Mouse (Mus musculus): ENCODE results near the gene Spred3. TPM values are rescaled to one million over a fixed set of nuclear protein-coding genes. Genes with fewer than 3 reads are reported as not detected.

Gene Spred3
- polyA plus RNA-seq, 1 experiment from 2014 or later: 3.0 TPM

- DNase-seq (ENCODE audit: low spot score) (peak; percentile 70), ATAC-seq (ENCODE audit: low read depth) (peak; percentile 66; the same call in 1 of the 2 replicates)
- no peak overlapping the region for H3K4me2 ChIP-seq (ENCODE audit: low read depth, low read length)
- H3K27me3 ChIP-seq (replicated peaks; ENCODE audit: control insufficient read depth, insufficient read depth, low read length): 0 out of 2 replicates have a peak, but pooled peaks cover 7% of the 10 kb centered on the region
- peaks cover 3% of the 10 kb centered on the region; the same call in 1 of the 2 replicates for H3K4me1 ChIP-seq (ENCODE audit: control insufficient read depth, insufficient read depth, low read length)
- H3K27ac ChIP-seq (replicated peaks; ENCODE audit: low read depth, low read length): no peak overlapping the region
- WGBS: 20% methylated on average over 9 of the region's 9 CpGs
- no peak overlapping the region for H3K4me3 ChIP-seq (ENCODE audit: low read depth, low read length)
- H3K36me3 ChIP-seq (ENCODE audit: control insufficient read depth, insufficient read depth, low read length): no peaks in the 10 kb centered on the region
- no peak overlapping the region for H3K9ac ChIP-seq (ENCODE audit: low read depth, low read length)
- no peaks in the 10 kb centered on the region for H3K9me3 ChIP-seq (ENCODE audit: control insufficient read depth, low read length)
Observed at GRCm38 (mm10) chr7:29162750-29163525, 7.3 kb downstream of the Spred3 start.

- WGBS: 79% methylated on average over 5 of the region's 5 CpGs
- no peak overlapping the region for H3K4me2 ChIP-seq (ENCODE audit: low read depth, low read length)
- no peak for ATAC-seq (ENCODE audit: low read depth)
Observed at GRCm38 (mm10) chr7:29162294-29162693, 7.9 kb downstream of the Spred3 start.

GRCm38 (mm10) chr7:29158264-29158663, 11.9 kb downstream of the Spred3 start:
- Histone ChIP-seq H3K4me2 (ENCODE audit: low read depth, low read length) (no peak overlapping the region), H3K4me1 (ENCODE audit: control insufficient read depth, insufficient read depth, low read length) (0 out of 2 replicates have a peak, but pooled peaks cover 2% of the 10 kb centered on the region), H3K9me3 (ENCODE audit: control insufficient read depth, low read length) (no peaks in the 10 kb centered on the region), H3K27me3 (replicated peaks; ENCODE audit: control insufficient read depth, insufficient read depth, low read length) (0 out of 2 replicates have a peak, but pooled peaks cover 7% of the 10 kb centered on the region), H3K27ac (replicated peaks; ENCODE audit: low read depth, low read length) (no peak overlapping the region), H3K36me3 (ENCODE audit: control insufficient read depth, insufficient read depth, low read length) (no peaks in the 10 kb centered on the region), H3K4me3 (ENCODE audit: low read depth, low read length) (no peak overlapping the region), H3K9ac (ENCODE audit: low read depth, low read length) (no peak overlapping the region)
- ATAC-seq (ENCODE audit: low read depth): no peak
- no peak for DNase-seq (ENCODE audit: low spot score)
- WGBS: 3% methylated on average over 5 of the region's 5 CpGs

More at GRCm38 (mm10) chr7:29162294-29162693, 7.9 kb downstream of the Spred3 start:
- no peaks in the 10 kb centered on the region for H3K9me3 ChIP-seq (ENCODE audit: control insufficient read depth, low read length)
- H3K9ac ChIP-seq (ENCODE audit: low read depth, low read length): no peak overlapping the region
- H3K27ac ChIP-seq (replicated peaks; ENCODE audit: low read depth, low read length): no peak overlapping the region
- no peak overlapping the region for H3K4me3 ChIP-seq (ENCODE audit: low read depth, low read length)
- no peaks in the 10 kb centered on the region for H3K4me1 ChIP-seq (ENCODE audit: control insufficient read depth, insufficient read depth, low read length)
- H3K27me3 ChIP-seq (replicated peaks; ENCODE audit: control insufficient read depth, insufficient read depth, low read length): 0 out of 2 replicates have a peak, but pooled peaks cover 7% of the 10 kb centered on the region
- no peaks in the 10 kb centered on the region for H3K36me3 ChIP-seq (ENCODE audit: control insufficient read depth, insufficient read depth, low read length)
- DNase-seq (ENCODE audit: low spot score): no peak

- H3K4me3 ChIP-seq (ENCODE audit: low read depth, low read length): peak within 1 kb of the TSS; percentile 79
- H3K9me3 ChIP-seq (ENCODE audit: control insufficient read depth, low read length): no peaks in the 10 kb centered on the region
- WGBS: 7% methylated on average over 28 of the region's 68 CpGs
- H3K4me1 ChIP-seq (ENCODE audit: control insufficient read depth, insufficient read depth, low read length): 0 out of 2 replicates have a peak, but pooled peaks cover 2% of the 10 kb centered on the region
- H3K27me3 ChIP-seq (replicated peaks; ENCODE audit: control insufficient read depth, insufficient read depth, low read length): 0 out of 2 replicates have a peak, but pooled peaks cover 7% of the 10 kb centered on the region
- H3K36me3 ChIP-seq (ENCODE audit: control insufficient read depth, insufficient read depth, low read length): no peaks in the 10 kb centered on the region
- ATAC-seq (ENCODE audit: low read depth) (peak; percentile 89), DNase-seq (ENCODE audit: low spot score) (peak; percentile 92)
- peak within 1 kb of the TSS; percentile 82 for H3K27ac ChIP-seq (replicated peaks; ENCODE audit: low read depth, low read length)
- peak within 1 kb of the TSS; percentile 97 for H3K4me2 ChIP-seq (ENCODE audit: low read depth, low read length)
- peak within 1 kb of the TSS; percentile 77 for H3K9ac ChIP-seq (ENCODE audit: low read depth, low read length)
Observed at GRCm38 (mm10) chr7:29155838-29156782, 14.1 kb downstream of the Spred3 start, which contains the start of gene Fam98c. TSS of gene Fam98c (minus strand) at chr7:29156234.

- H3K4me2 ChIP-seq (ENCODE audit: low read depth, low read length): peak overlapping the region; percentile 97
- H3K4me1 ChIP-seq (ENCODE audit: control insufficient read depth, insufficient read depth, low read length): 0 out of 2 replicates have a peak, but pooled peaks cover 2% of the 10 kb centered on the region
- H3K9me3 ChIP-seq (ENCODE audit: control insufficient read depth, low read length): no peaks in the 10 kb centered on the region
- ATAC-seq (ENCODE audit: low read depth): peak; percentile 91
- H3K4me3 ChIP-seq (ENCODE audit: low read depth, low read length): peak overlapping the region; percentile 79
- 9% methylated on average over 24 of the region's 37 CpGs for WGBS
- H3K36me3 ChIP-seq (ENCODE audit: control insufficient read depth, insufficient read depth, low read length): no peaks in the 10 kb centered on the region
- peak overlapping the region; percentile 82 for H3K27ac ChIP-seq (replicated peaks; ENCODE audit: low read depth, low read length)
- H3K27me3 ChIP-seq (replicated peaks; ENCODE audit: control insufficient read depth, insufficient read depth, low read length): 0 out of 2 replicates have a peak, but pooled peaks cover 7% of the 10 kb centered on the region
- H3K9ac ChIP-seq (ENCODE audit: low read depth, low read length): peak overlapping the region; percentile 77
- peak; percentile 91 for DNase-seq (ENCODE audit: low spot score)
Observed at GRCm38 (mm10) chr7:29155196-29155837, 14.9 kb downstream of the Spred3 start.

- no peak overlapping the region for H3K4me3 ChIP-seq (ENCODE audit: low read depth, low read length)
- DNase-seq (ENCODE audit: low spot score) (no peak), ATAC-seq (ENCODE audit: low read depth) (no peak)
- H3K4me1 ChIP-seq (ENCODE audit: control insufficient read depth, insufficient read depth, low read length): 0 out of 2 replicates have a peak, but pooled peaks cover 2% of the 10 kb centered on the region
- no peak overlapping the region for H3K9ac ChIP-seq (ENCODE audit: low read depth, low read length)
- H3K9me3 ChIP-seq (ENCODE audit: control insufficient read depth, low read length): no peaks in the 10 kb centered on the region
- 96% methylated on average over 14 of the region's 14 CpGs for WGBS
- no peak overlapping the region for H3K4me2 ChIP-seq (ENCODE audit: low read depth, low read length)
- 0 out of 2 replicates have a peak, but pooled peaks cover 7% of the 10 kb centered on the region for H3K27me3 ChIP-seq (replicated peaks; ENCODE audit: control insufficient read depth, insufficient read depth, low read length)
- H3K36me3 ChIP-seq (ENCODE audit: control insufficient read depth, insufficient read depth, low read length): no peaks in the 10 kb centered on the region
- no peak overlapping the region for H3K27ac ChIP-seq (replicated peaks; ENCODE audit: low read depth, low read length)
Observed at GRCm38 (mm10) chr7:29154018-29154720, 16.0 kb downstream of the Spred3 start.

GRCm38 (mm10) chr7:29151486-29151885, 18.7 kb downstream of the Spred3 start:
- H3K27ac ChIP-seq (replicated peaks; ENCODE audit: low read depth, low read length): no peak overlapping the region
- 65% methylated on average over 10 of the region's 10 CpGs for WGBS
- no peaks in the 10 kb centered on the region for H3K9me3 ChIP-seq (ENCODE audit: control insufficient read depth, low read length)
- no peak overlapping the region for H3K4me3 ChIP-seq (ENCODE audit: low read depth, low read length)
- H3K4me2 ChIP-seq (ENCODE audit: low read depth, low read length): no peak overlapping the region
- H3K4me1 ChIP-seq (ENCODE audit: control insufficient read depth, insufficient read depth, low read length): 0 out of 2 replicates have a peak, but pooled peaks cover 2% of the 10 kb centered on the region
- no peaks in the 10 kb centered on the region for H3K27me3 ChIP-seq (replicated peaks; ENCODE audit: control insufficient read depth, insufficient read depth, low read length)
- no peak overlapping the region for H3K9ac ChIP-seq (ENCODE audit: low read depth, low read length)
- ATAC-seq (ENCODE audit: low read depth) (no peak), DNase-seq (ENCODE audit: low spot score) (no peak)
- H3K36me3 ChIP-seq (ENCODE audit: control insufficient read depth, insufficient read depth, low read length): no peaks in the 10 kb centered on the region
